Mouse (Mus musculus) MEL (cell line): ENCODE results near the gene Snx15. TPM values are rescaled to one million over a fixed set of nuclear protein-coding genes. Genes with fewer than 3 reads are reported as not detected.

Experiments
- DNase-seq: peaks from one replicate; pipeline ENCODE4 v3.0.0; 2011; ENCODE audit warnings: low read depth, low spot score
- H3K27ac ChIP-seq: 2 replicates; pipeline ENCODE4 v1.5.1; 2012; ENCODE audit warnings: low read depth, mild to moderate bottlenecking, control low read depth, low read length, moderate library complexity; ENCODE audit not compliant: control insufficient read depth
- H3K27me3 ChIP-seq, 2 experiments: fragments of 150-350 bp in 1 of 2; sonication (generic) in 1 of 2; 2 replicates each; pipeline ENCODE4 v1.6.1; 2012; ENCODE audit warnings: low read length in 2 of 2, mild to moderate bottlenecking in 2 of 2, improper control_type of control experiment in 1 of 2, moderate library complexity in 1 of 2; ENCODE audit not compliant: insufficient read depth in 2 of 2, control insufficient read depth in 1 of 2
- H3K36me3 ChIP-seq, 2 experiments: 2 replicates each; pipeline ENCODE4 v1.6.1; 2012 to 2014; ENCODE audit warnings: low read length in 2 of 2, improper control_type of control experiment in 1 of 2, inconsistent platforms in 1 of 2, mild to moderate bottlenecking in 1 of 2; ENCODE audit not compliant: insufficient read depth in 2 of 2, control insufficient read depth in 1 of 2
- H3K4me1 ChIP-seq, 2 experiments: fragments of 150-350 bp in 1 of 2; sonication (generic) in 1 of 2; 2 replicates each; pipeline ENCODE4 v1.6.1; 2012; ENCODE audit warnings: low read length in 2 of 2, improper control_type of control experiment in 1 of 2, mild to moderate bottlenecking in 1 of 2; ENCODE audit not compliant: insufficient read depth in 2 of 2, control insufficient read depth in 1 of 2
- H3K4me3 ChIP-seq, 2 experiments: fragments of 150-350 bp in 1 of 2; sonication (generic) in 1 of 2; 2 replicates each; pipeline ENCODE4 v1.5.1; 2012; ENCODE audit warnings: low read depth in 2 of 2, low read length in 2 of 2, mild to moderate bottlenecking in 2 of 2, moderate library complexity in 2 of 2, control low read depth in 1 of 2, improper control_type of control experiment in 1 of 2; ENCODE audit not compliant: control insufficient read depth in 1 of 2, insufficient read depth in 1 of 2
- H3K79me2 ChIP-seq: 2 replicates; pipeline ENCODE4 v1.6.1; 2012; ENCODE audit warnings: mild to moderate bottlenecking, low read length, moderate library complexity; ENCODE audit not compliant: control insufficient read depth, poor library complexity, insufficient read depth
- H3K9ac ChIP-seq: 2 replicates; pipeline ENCODE4 v1.6.1; 2012; ENCODE audit warnings: low read depth, mild to moderate bottlenecking, control low read depth, low read length, moderate library complexity; ENCODE audit not compliant: control insufficient read depth, poor library complexity, severe bottlenecking
- H3K9me3 ChIP-seq: fragments of 150-350 bp; sonication (generic); replicated peaks from 2 replicates; pipeline ENCODE4 v1.6.1; 2012; ENCODE audit warnings: mild to moderate bottlenecking, low read length, improper control_type of control experiment, moderate library complexity; ENCODE audit not compliant: insufficient read depth
- BHLHE40 ChIP-seq: IDR thresholded peaks from 2 replicates; pipeline ENCODE4 v1.6.1; 2012; ENCODE audit warnings: low read depth, mild to moderate bottlenecking, inconsistent platforms, low read length, improper control_type of control experiment, borderline replicate concordance
- CHD1 ChIP-seq: IDR thresholded peaks from 2 replicates; pipeline ENCODE4 v1.6.1; 2012; ENCODE audit warnings: low read depth, mild to moderate bottlenecking, inconsistent platforms, low read length, improper control_type of control experiment
- CHD2 ChIP-seq: IDR thresholded peaks from 2 replicates; pipeline ENCODE4 v1.6.1; 2011; ENCODE audit warnings: low read length, improper control_type of control experiment
- CTCF ChIP-seq, 3 experiments: IDR thresholded peaks in 2 of 3; conservative IDR thresholded peaks in 1 of 3; 2 replicates each; pipeline ENCODE4 v1.5.1; 2011 to 2012; ENCODE audit warnings: low read length in 3 of 3, low read depth in 2 of 3, mild to moderate bottlenecking in 2 of 3, improper control_type of control experiment in 1 of 3, inconsistent platforms in 1 of 3, mixed read lengths in 1 of 3, moderate library complexity in 1 of 3; ENCODE audit not compliant: control insufficient read depth in 1 of 3, insufficient read depth in 1 of 3, poor library complexity in 1 of 3, severe bottlenecking in 1 of 3
- ELF1 ChIP-seq: IDR thresholded peaks from 2 replicates; pipeline ENCODE4 v1.6.1; 2014; ENCODE audit warnings: low read depth, mild to moderate bottlenecking, inconsistent platforms, low read length, improper control_type of control experiment, moderate library complexity
- GABPA ChIP-seq: IDR thresholded peaks from 2 replicates; pipeline ENCODE4 v1.6.1; 2012; ENCODE audit warnings: low read depth, mild to moderate bottlenecking, inconsistent platforms, low read length, improper control_type of control experiment, moderate library complexity
- GATA1 ChIP-seq: IDR thresholded peaks from 2 replicates; pipeline ENCODE4 v1.6.1; 2011; ENCODE audit warnings: low read depth, low read length, improper control_type of control experiment
- KAT2A ChIP-seq: conservative IDR thresholded peaks from 2 replicates; pipeline ENCODE4 v1.6.1; 2012; ENCODE audit warnings: low read depth, low read length, improper control_type of control experiment, inconsistent platforms
- MAFK ChIP-seq: IDR thresholded peaks from 2 replicates; pipeline ENCODE4 v1.6.1; 2011; ENCODE audit warnings: low read depth, mild to moderate bottlenecking, low read length, improper control_type of control experiment, borderline replicate concordance
- MAX ChIP-seq: IDR thresholded peaks from 2 replicates; pipeline ENCODE4 v1.6.1; 2011; ENCODE audit warnings: low read length, improper control_type of control experiment
- MXI1 ChIP-seq: IDR thresholded peaks from 2 replicates; pipeline ENCODE4 v1.6.1; 2011; ENCODE audit warnings: mild to moderate bottlenecking, low read depth, low read length, improper control_type of control experiment
- MYC ChIP-seq: IDR thresholded peaks from 2 replicates; pipeline ENCODE4 v1.6.1; 2011; ENCODE audit warnings: low read depth, mild to moderate bottlenecking, low read length, improper control_type of control experiment, moderate library complexity
- POLR2A ChIP-seq, 2 experiments: IDR thresholded peaks; 2 replicates each; pipeline ENCODE4 v1.6.1; 2011 to 2012; ENCODE audit warnings: low read length in 2 of 2, mild to moderate bottlenecking in 2 of 2, control low read depth in 1 of 2, improper control_type of control experiment in 1 of 2, low read depth in 1 of 2, moderate library complexity in 1 of 2; ENCODE audit not compliant: control insufficient read depth in 1 of 2, insufficient read depth in 1 of 2, poor library complexity in 1 of 2
- POLR2AphosphoS5 ChIP-seq: IDR thresholded peaks from 2 replicates; pipeline ENCODE4 v1.6.1; 2012; ENCODE audit warnings: low read depth, borderline replicate concordance, mild to moderate bottlenecking, inconsistent platforms, low read length, moderate library complexity, mixed read lengths
- TAL1 ChIP-seq: IDR thresholded peaks from 2 replicates; pipeline ENCODE4 v1.6.1; 2012; ENCODE audit warnings: mild to moderate bottlenecking, inconsistent platforms, low read length, moderate library complexity, mixed read lengths
- TCF12 ChIP-seq: IDR thresholded peaks from 2 replicates; pipeline ENCODE4 v1.6.1; 2014; ENCODE audit warnings: low read depth, mild to moderate bottlenecking, inconsistent platforms, low read length, improper control_type of control experiment, moderate library complexity
- UBTF ChIP-seq: IDR thresholded peaks from 2 replicates; pipeline ENCODE4 v1.6.1; 2012; ENCODE audit warnings: low read depth, mild to moderate bottlenecking, inconsistent platforms, low read length, improper control_type of control experiment, moderate library complexity, borderline replicate concordance; ENCODE audit not compliant: insufficient read depth
- ZMIZ1 ChIP-seq: IDR thresholded peaks from 2 replicates; pipeline ENCODE4 v1.6.1; 2012; ENCODE audit warnings: low read depth, mild to moderate bottlenecking, inconsistent platforms, low read length, improper control_type of control experiment, moderate library complexity
- polyA plus RNA-seq, 2 experiments: library from polyadenylated mRNA; stranded (reverse) in 1 of 2; unstranded in 1 of 2; fragments of >175 nt in 1 of 2; fragments of >200 nt in 1 of 2; gene quantifications; 2 replicates each; pipeline versions ENCODE4 v1.2.1 to v1.2.4; 2012; ENCODE audit warnings: low replicate concordance in 2 of 2, low read depth in 1 of 2; ENCODE audit not compliant: insufficient read length in 2 of 2, insufficient read depth in 1 of 2, missing spikeins in 1 of 2
- total RNA-seq: library from RNA; depleted of rRNA; stranded (reverse); fragments of 300-350 nt; gene quantifications from 2 replicates; pipeline ENCODE4 v1.2.3, GENCODE M21; 2012

Snx15 gene
- total and polyA plus RNA-seq, 3 experiments = 20.4 to 35.3 TPM; not detected in 1

DNA sequence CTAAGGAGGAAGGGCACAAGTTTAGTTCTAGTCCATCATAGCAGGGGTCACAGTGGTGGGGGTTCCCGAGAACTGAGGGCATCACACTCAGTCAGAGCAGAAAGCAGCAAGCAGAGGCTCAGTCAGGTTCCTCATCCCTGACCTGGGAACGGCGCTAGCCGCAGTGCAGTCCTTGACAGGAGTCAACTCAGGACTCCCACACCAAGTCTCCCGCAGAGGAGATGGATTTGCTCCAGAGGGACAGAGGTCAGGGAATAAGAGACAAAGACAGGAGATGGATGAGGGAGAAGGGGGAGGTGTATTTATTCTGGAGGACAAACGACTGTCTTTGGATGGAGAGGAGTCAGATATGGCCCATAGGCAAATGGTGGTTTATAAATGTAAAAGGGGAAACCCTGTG lies 15.0 kb downstream of the Snx15 start:
- Histone ChIP-seq H3K9me3 (no peaks in the 10 kb centered on the region), H3K36me3 (peaks cover 0 to 10% of the 10 kb centered on the region in 2 experiments; a peak in 2 of 4 replicates), H3K27ac (no peak overlapping the region), H3K4me1 (peaks cover 2 to 10% of the 10 kb centered on the region in 2 experiments; a peak in 2 of 4 replicates), H3K4me3 (no peak overlapping the region), H3K27me3 (no peaks in the 10 kb centered on the region), H3K79me2 (peaks cover 20% of the 10 kb centered on the region), H3K9ac (no peak overlapping the region)
- no peak for DNase-seq
- TF ChIP-seq UBTF (no peak), CHD1 (no peak)

- peak within 1 kb of the TSS; percentile 82 for H3K27ac ChIP-seq
- 0 out of 2 replicates have a peak within 1 kb of the TSS, but pooled peaks have one; percentile 4 for H3K9ac ChIP-seq
- DNase-seq = no peak
- H3K4me1 ChIP-seq = peaks cover 24 to 33% of the 10 kb centered on the region in 2 experiments
- H3K27me3 ChIP-seq = no peaks in the 10 kb centered on the region
- H3K36me3 ChIP-seq = peaks cover 0 to 32% of the 10 kb centered on the region in 2 experiments; a peak in 2 of 4 replicates
- TF ChIP-seq TAL1 = no peak
- TF ChIP-seq POLR2A (IDR thresholded peaks at IDR 0.05; ENCODE audit: control insufficient read depth in 1 of 2, insufficient read depth in 1 of 2, low read depth in 1 of 2, low read length in 2 of 2, poor library complexity in 1 of 2) = no peak
- no peak for TF ChIP-seq POLR2AphosphoS5
- TF ChIP-seq MYC = no peak
- TF ChIP-seq KAT2A = no peak
- no peak for TF ChIP-seq MAX
- TF ChIP-seq ZMIZ1 = no peak
- TF ChIP-seq CHD2 = no peak
- no peak for TF ChIP-seq ELF1
- TF ChIP-seq TCF12 = no peak
- no peak for TF ChIP-seq MAFK
- TF ChIP-seq MXI1 = no peak
- no peak for TF ChIP-seq CTCF (IDR thresholded peaks at IDR 0.05 in 2 of 3, conservative IDR thresholded peaks at IDR 0.05 in 1 of 3; ENCODE audit: control insufficient read depth in 1 of 3, insufficient read depth in 1 of 3, low read depth in 2 of 3, low read length in 3 of 3, poor library complexity in 1 of 3, severe bottlenecking in 1 of 3)
- no peak for TF ChIP-seq BHLHE40
- no peak for TF ChIP-seq GATA1
- TF ChIP-seq GABPA = no peak
- TF ChIP-seq, all 39 proteins: peak for 0
- Histone ChIP-seq H3K9me3 (no peaks in the 10 kb centered on the region), H3K4me3 (no peak within 1 kb of the TSS), H3K79me2 (no peaks in the 10 kb centered on the region)
These were observed 22.5 kb downstream of the Snx15 start, which contains the start of gene Naaladl1 for GRCm38 (mm10) chr19:6105586-6105985. TSS of gene Naaladl1 (plus strand) at chr19:6105782.
